Mouse (Mus musculus) lung, postnatal 0 days (tissue): ENCODE data around the gene Tmem121b. TPM values are rescaled to one million over a fixed set of nuclear protein-coding genes. Genes with fewer than 3 reads are reported as not detected.

Experiments
- ATAC-seq: fragments of 200-750 bp; cut with Nextera tagmentation; 2 replicates; pipeline ENCODE4 v1.8.0; 2017; ENCODE audit warnings: moderate library complexity
- DNase-seq: peaks from one replicate; pipeline ENCODE4 v3.0.0-alpha.2; 2016; ENCODE audit warnings: low spot score
- H3K27ac ChIP-seq: fragments of 300-500 bp; sonication (generic); 2 replicates; pipeline ENCODE4 v1.5.1; 2014; ENCODE audit warnings: antibody characterized with exemption, mild to moderate bottlenecking, low read length, mixed read lengths
- H3K27me3 ChIP-seq: fragments of 300-500 bp; sonication (generic); replicated peaks from 2 replicates; pipeline ENCODE4 v1.6.1; 2014; ENCODE audit warnings: low read length, mixed read lengths; ENCODE audit not compliant: insufficient read depth
- H3K36me3 ChIP-seq: fragments of 300-500 bp; sonication (generic); 2 replicates; pipeline ENCODE4 v1.6.1; 2014; ENCODE audit warnings: low read length, mixed read lengths; ENCODE audit not compliant: insufficient read depth
- H3K4me1 ChIP-seq: fragments of 300-500 bp; sonication (generic); 2 replicates; pipeline ENCODE4 v1.6.1; 2014; ENCODE audit warnings: antibody characterized with exemption, low read depth, low read length, mixed read lengths; ENCODE audit not compliant: insufficient read depth
- H3K4me2 ChIP-seq: fragments of 300-500 bp; sonication (generic); replicated peaks from 2 replicates; pipeline ENCODE4 v1.6.1; 2014; ENCODE audit warnings: low read depth, mild to moderate bottlenecking, low read length, moderate library complexity, mixed read lengths
- H3K4me3 ChIP-seq: fragments of 300-500 bp; sonication (generic); 2 replicates; pipeline ENCODE4 v1.5.1; 2014; ENCODE audit warnings: low read depth, low read length
- H3K9ac ChIP-seq: fragments of 300-500 bp; sonication (generic); replicated peaks from 2 replicates; pipeline ENCODE4 v1.6.1; 2014; ENCODE audit warnings: low read depth, mild to moderate bottlenecking
- H3K9me3 ChIP-seq: fragments of 300-500 bp; sonication (generic); 2 replicates; pipeline ENCODE4 v1.6.1; 2016; ENCODE audit warnings: low read length, mixed read lengths
- CTCF ChIP-seq: IDR thresholded peaks from 2 replicates; pipeline ENCODE4 v1.5.1; 2016; ENCODE audit warnings: antibody characterized with exemption, mild to moderate bottlenecking
- EP300 ChIP-seq: IDR thresholded peaks from 2 replicates; pipeline ENCODE4 v1.6.1; 2016; ENCODE audit warnings: antibody characterized with exemption, mild to moderate bottlenecking, control low read depth
- WGBS: fragments of 180-500 bp; shearing (Covaris S2); extraction: QIAGEN DNeasy Blood & Tissue Kit; methylation state at CpG from one replicate; pipeline ENCODE4 v1.1.7; 2014; 5-methylcytosine and 5-hydroxymethylcytosine counted together
- polyA plus RNA-seq: library from polyadenylated mRNA; unstranded; fragments of >200 nt; fragmentation: Nextera tagmentation; extraction: Ambion mirVana; gene quantifications from 2 replicates; pipeline ENCODE4 v1.2.1, GENCODE M21; 2015

Tmem121b gene
- polyA plus RNA-seq, 1 experiment from 2014 or later = 0.58 TPM

GRCm38 (mm10) chr6:120488647-120489046 lies 5.0 kb downstream of the Tmem121b start:
- H3K4me1 ChIP-seq = no peaks in the 10 kb centered on the region; the same call in 1 of the 2 replicates
- H3K4me3 ChIP-seq = no peak overlapping the region
- no peak for DNase-seq
- no peaks in the 10 kb centered on the region for H3K36me3 ChIP-seq
- no peak for ATAC-seq
- H3K27me3 ChIP-seq = peaks cover 21% of the 10 kb centered on the region
- H3K4me2 ChIP-seq = no peak overlapping the region
- no peak overlapping the region for H3K27ac ChIP-seq
- H3K9me3 ChIP-seq = no peaks in the 10 kb centered on the region
- WGBS = 48% methylated on average over 3 of the region's 3 CpGs
- no peak overlapping the region for H3K9ac ChIP-seq
- TF ChIP-seq EP300 (no peak), CTCF (no peak)

- H3K27ac ChIP-seq = no peak overlapping the region
- H3K9me3 ChIP-seq = no peaks in the 10 kb centered on the region
- 38% methylated on average over 8 of the region's 8 CpGs for WGBS
- 0 out of 2 replicates have a peak, but pooled peaks cover 2% of the 10 kb centered on the region for H3K27me3 ChIP-seq
- H3K9ac ChIP-seq = no peak overlapping the region
- no peaks in the 10 kb centered on the region for H3K4me1 ChIP-seq
- no peak for ATAC-seq
- no peak for DNase-seq
- no peak overlapping the region for H3K4me3 ChIP-seq
- no peaks in the 10 kb centered on the region for H3K36me3 ChIP-seq
- TF ChIP-seq EP300 (no peak), CTCF (peak; percentile 12; the same call in 1 of the 2 replicates)
- no peak overlapping the region for H3K4me2 ChIP-seq
Measured at GRCm38 (mm10) chr6:120486051-120486510, 7.5 kb downstream of the Tmem121b start.

- ATAC-seq (no peak), DNase-seq (peak; percentile 27)
- H3K4me3 ChIP-seq = no peak overlapping the region
- H3K36me3 ChIP-seq = no peaks in the 10 kb centered on the region
- no peak overlapping the region for H3K9ac ChIP-seq
- no peak overlapping the region for H3K27ac ChIP-seq
- H3K9me3 ChIP-seq = no peaks in the 10 kb centered on the region
- no peak overlapping the region for H3K4me2 ChIP-seq
- no peaks in the 10 kb centered on the region for H3K27me3 ChIP-seq
- no peak for TF ChIP-seq CTCF
- TF ChIP-seq EP300 = no peak
- WGBS = 43% methylated on average over 3 of the region's 3 CpGs
- H3K4me1 ChIP-seq = no peaks in the 10 kb centered on the region
Measured at GRCm38 (mm10) chr6:120485038-120485437, 8.6 kb downstream of the Tmem121b start.

- peak; percentile 72 for ATAC-seq
- Histone ChIP-seq H3K27ac (no peak overlapping the region; the same call in 1 of the 2 replicates), H3K27me3 (no peaks in the 10 kb centered on the region), H3K4me2 (peak overlapping the region; percentile 37; the same call in 1 of the 2 replicates), H3K4me1 (no peaks in the 10 kb centered on the region), H3K4me3 (no peak overlapping the region), H3K9me3 (no peaks in the 10 kb centered on the region), H3K9ac (no peak overlapping the region), H3K36me3 (peaks cover 8% of the 10 kb centered on the region; the same call in 1 of the 2 replicates)
- TF ChIP-seq EP300 (no peak), CTCF (peak; percentile 72)
- 19% methylated on average over 8 of the region's 8 CpGs for WGBS
- DNase-seq = peak; percentile 76
Measured at GRCm38 (mm10) chr6:120483211-120483626, 10.4 kb downstream of the Tmem121b start.

GRCm38 (mm10) chr6:120482756-120483155 lies 10.9 kb downstream of the Tmem121b start:
- H3K9ac ChIP-seq = no peak overlapping the region
- WGBS = 26% methylated on average over 6 of the region's 6 CpGs
- no peak overlapping the region for H3K4me2 ChIP-seq
- H3K4me1 ChIP-seq = no peaks in the 10 kb centered on the region
- 0 out of 2 replicates have a peak, but pooled peaks have one; percentile 3 for TF ChIP-seq CTCF
- TF ChIP-seq EP300 = no peak
- no peak overlapping the region; the same call in 1 of the 2 replicates for H3K27ac ChIP-seq
- no peaks in the 10 kb centered on the region for H3K27me3 ChIP-seq
- peaks cover 10% of the 10 kb centered on the region; the same call in 1 of the 2 replicates for H3K36me3 ChIP-seq
- DNase-seq (no peak), ATAC-seq (peak; percentile 39)
- H3K4me3 ChIP-seq = no peak overlapping the region
- H3K9me3 ChIP-seq = no peaks in the 10 kb centered on the region

- no peak for DNase-seq
- no peak overlapping the region for H3K27ac ChIP-seq
- no peak for ATAC-seq
- WGBS = 85% methylated on average over 13 of the region's 14 CpGs
- H3K9ac ChIP-seq = no peak overlapping the region
- no peaks in the 10 kb centered on the region for H3K9me3 ChIP-seq
- H3K27me3 ChIP-seq = no peaks in the 10 kb centered on the region
- H3K4me3 ChIP-seq = no peak overlapping the region
- H3K4me1 ChIP-seq = no peaks in the 10 kb centered on the region
- no peak overlapping the region for H3K4me2 ChIP-seq
- peaks cover 10% of the 10 kb centered on the region; the same call in 1 of the 2 replicates for H3K36me3 ChIP-seq
- no peak for TF ChIP-seq EP300
- TF ChIP-seq CTCF = no peak
Measured at GRCm38 (mm10) chr6:120482021-120482420, 11.6 kb downstream of the Tmem121b start.
